Mouse (Mus musculus) embryonic facial prominence, embryonic 10.5 days (tissue): ENCODE data around the gene Brca2. TPM values are rescaled to one million over a fixed set of nuclear protein-coding genes. Genes with fewer than 3 reads are reported as not detected.

Experiments used
- DNase-seq: peaks from one replicate; pipeline ENCODE4 v3.0.0-alpha.2; 2017; ENCODE audit warnings: low spot score
- H3K27ac ChIP-seq: fragments of 300-500 bp; sonication (generic); replicated peaks from 2 replicates; pipeline ENCODE4 v1.5.1; 2016; ENCODE audit warnings: mild to moderate bottlenecking
- H3K27me3 ChIP-seq: fragments of 300-500 bp; sonication (generic); replicated peaks from 2 replicates; pipeline ENCODE4 v1.6.1; 2016; ENCODE audit warnings: low read depth, mild to moderate bottlenecking; ENCODE audit not compliant: poor library complexity, severe bottlenecking
- H3K36me3 ChIP-seq: fragments of 300-500 bp; sonication (generic); replicated peaks from 2 replicates; pipeline ENCODE4 v1.6.1; 2016; ENCODE audit warnings: mild to moderate bottlenecking, moderate library complexity
- H3K4me1 ChIP-seq: fragments of 300-500 bp; sonication (generic); 2 replicates; pipeline ENCODE4 v1.6.1; 2016
- H3K4me3 ChIP-seq: fragments of 300-500 bp; sonication (generic); 2 replicates; pipeline ENCODE4 v1.5.1; 2016; ENCODE audit warnings: mild to moderate bottlenecking, moderate library complexity
- H3K9me3 ChIP-seq: fragments of 300-500 bp; sonication (generic); 2 replicates; pipeline ENCODE4 v1.6.1; 2016; ENCODE audit warnings: mild to moderate bottlenecking
- WGBS: fragments of 180-500 bp; shearing (Covaris S2); methylation state at CpG from one replicate; pipeline ENCODE4 v1.1.7; 2016; 5-methylcytosine and 5-hydroxymethylcytosine counted together
- polyA plus RNA-seq: library from polyadenylated mRNA; unstranded; fragments of >200 nt; fragmentation: Nextera tagmentation; extraction: Ambion mirVana; gene quantifications from 2 replicates; pipeline ENCODE4 v1.2.1, GENCODE M21; 2016

Gene Brca2
- polyA plus RNA-seq, 1 experiment from 2014 or later = 42.5 TPM

- 93% methylated on average over 11 of the region's 11 CpGs for WGBS
Measured at GRCm38 (mm10) chr5:150570496-150571219, 48.2 kb downstream of the Brca2 start.

GRCm38 (mm10) chr5:150574403-150574802 lies 52.0 kb downstream of the Brca2 start:
- Histone ChIP-seq H3K9me3 (no peaks in the 10 kb centered on the region), H3K27ac (no peak overlapping the region), H3K36me3 (peaks cover 33% of the 10 kb centered on the region), H3K27me3 (no peaks in the 10 kb centered on the region), H3K4me1 (no peaks in the 10 kb centered on the region), H3K4me3 (no peak overlapping the region)
- no peak for DNase-seq
- 93% methylated on average over 3 of the region's 3 CpGs for WGBS

More at GRCm38 (mm10) chr5:150570496-150571219, 48.2 kb downstream of the Brca2 start:
- H3K36me3 ChIP-seq = peaks cover 70% of the 10 kb centered on the region
- no peaks in the 10 kb centered on the region for H3K4me1 ChIP-seq
- no peaks in the 10 kb centered on the region for H3K9me3 ChIP-seq
- no peak for DNase-seq
- H3K27ac ChIP-seq = no peak overlapping the region
- H3K4me3 ChIP-seq = no peak overlapping the region
- H3K27me3 ChIP-seq = no peaks in the 10 kb centered on the region

GRCm38 (mm10) chr5:150574885-150575284 lies 52.5 kb downstream of the Brca2 start:
- H3K4me1 ChIP-seq = no peaks in the 10 kb centered on the region
- no peak overlapping the region for H3K4me3 ChIP-seq
- DNase-seq = no peak
- H3K9me3 ChIP-seq = no peaks in the 10 kb centered on the region
- no peak overlapping the region for H3K27ac ChIP-seq
- WGBS = 79% methylated on average over 5 of the region's 5 CpGs
- H3K36me3 ChIP-seq = peaks cover 28% of the 10 kb centered on the region
- H3K27me3 ChIP-seq = no peaks in the 10 kb centered on the region

- 86% methylated on average over 11 of the region's 11 CpGs for WGBS
- H3K4me3 ChIP-seq = no peak overlapping the region
- no peaks in the 10 kb centered on the region for H3K9me3 ChIP-seq
- no peak for DNase-seq
- peaks cover 12% of the 10 kb centered on the region for H3K36me3 ChIP-seq
- no peak overlapping the region for H3K27ac ChIP-seq
- H3K27me3 ChIP-seq = no peaks in the 10 kb centered on the region
- no peaks in the 10 kb centered on the region for H3K4me1 ChIP-seq
Measured at GRCm38 (mm10) chr5:150576832-150577231, 54.4 kb downstream of the Brca2 start.

GRCm38 (mm10) chr5:150578613-150579171 lies 56.3 kb downstream of the Brca2 start:
- no peaks in the 10 kb centered on the region for H3K9me3 ChIP-seq
- H3K4me3 ChIP-seq = no peak overlapping the region
- H3K36me3 ChIP-seq = no peaks in the 10 kb centered on the region
- 91% methylated on average over 6 of the region's 6 CpGs for WGBS
- no peak for DNase-seq
- H3K4me1 ChIP-seq = no peaks in the 10 kb centered on the region; the same call in 1 of the 2 replicates
- no peaks in the 10 kb centered on the region for H3K27me3 ChIP-seq
- H3K27ac ChIP-seq = no peak overlapping the region

GRCm38 (mm10) chr5:150581180-150581579 lies 58.8 kb downstream of the Brca2 start:
- Histone ChIP-seq H3K36me3 (no peaks in the 10 kb centered on the region), H3K9me3 (no peaks in the 10 kb centered on the region), H3K4me3 (no peak overlapping the region), H3K27ac (no peak overlapping the region), H3K27me3 (no peaks in the 10 kb centered on the region), H3K4me1 (peaks cover 5% of the 10 kb centered on the region)
- WGBS = 75% methylated on average over 6 of the region's 6 CpGs
- no peak for DNase-seq

- 87% methylated on average over 5 of the region's 5 CpGs for WGBS
- Histone ChIP-seq H3K4me3 (no peak overlapping the region), H3K36me3 (no peaks in the 10 kb centered on the region), H3K27me3 (no peaks in the 10 kb centered on the region), H3K4me1 (peaks cover 5% of the 10 kb centered on the region), H3K9me3 (no peaks in the 10 kb centered on the region), H3K27ac (no peak overlapping the region)
- no peak for DNase-seq
Measured at GRCm38 (mm10) chr5:150583181-150583580, 60.8 kb downstream of the Brca2 start.

- H3K9me3 ChIP-seq = no peaks in the 10 kb centered on the region
- H3K4me1 ChIP-seq = peaks cover 5% of the 10 kb centered on the region
- H3K27ac ChIP-seq = no peak overlapping the region
- no peaks in the 10 kb centered on the region for H3K27me3 ChIP-seq
- WGBS = 74% methylated on average over 5 of the region's 5 CpGs
- H3K4me3 ChIP-seq = no peak overlapping the region
- H3K36me3 ChIP-seq = no peaks in the 10 kb centered on the region
- DNase-seq = no peak
Measured at GRCm38 (mm10) chr5:150583622-150584336, 61.3 kb downstream of the Brca2 start.

- H3K27ac ChIP-seq = no peak overlapping the region
- no peaks in the 10 kb centered on the region for H3K36me3 ChIP-seq
- no peak for DNase-seq
- 47% methylated on average over 6 of the region's 6 CpGs for WGBS
- H3K4me3 ChIP-seq = no peak overlapping the region
- peaks cover 5% of the 10 kb centered on the region for H3K4me1 ChIP-seq
- H3K9me3 ChIP-seq = no peaks in the 10 kb centered on the region
- no peaks in the 10 kb centered on the region for H3K27me3 ChIP-seq
Measured at GRCm38 (mm10) chr5:150584337-150584729, 61.9 kb downstream of the Brca2 start.

GRCm38 (mm10) chr5:150589945-150590344 lies 67.5 kb downstream of the Brca2 start:
- Histone ChIP-seq H3K4me1 (peaks cover 20% of the 10 kb centered on the region), H3K36me3 (no peaks in the 10 kb centered on the region), H3K27ac (no peak overlapping the region), H3K4me3 (no peak overlapping the region), H3K27me3 (peaks cover 32% of the 10 kb centered on the region), H3K9me3 (no peaks in the 10 kb centered on the region)
- DNase-seq = no peak
- WGBS = 74% methylated on average over 2 of the region's 2 CpGs

GRCm38 (mm10) chr5:150592186-150592903 lies 69.9 kb downstream of the Brca2 start:
- no peak for DNase-seq
- H3K36me3 ChIP-seq = no peaks in the 10 kb centered on the region
- peak overlapping the region; percentile 90; the same call in 1 of the 2 replicates for H3K4me3 ChIP-seq
- H3K27me3 ChIP-seq = peaks cover 56% of the 10 kb centered on the region
- no peaks in the 10 kb centered on the region for H3K9me3 ChIP-seq
- H3K4me1 ChIP-seq = peaks cover 21% of the 10 kb centered on the region
- WGBS = 79% methylated on average over 13 of the region's 13 CpGs
- H3K27ac ChIP-seq = no peak overlapping the region
